Mouse (Mus musculus): ENCODE results near the gene Nkrf. TPM values are rescaled to one million over a fixed set of nuclear protein-coding genes. Genes with fewer than 3 reads are reported as not detected.

The Nkrf gene
- 5.9 TPM for polyA plus RNA-seq (2014; fragmentation: Illumina TruSeq; extraction: RNeasy Lipid Tissue Mini Kit (QIAGEN cat#74804); ENCODE audit: low read depth, low replicate concordance)

GRCm38 (mm10) chrX:36902321-36903114 is at the start of gene Nkrf:
Gene Nkrf (minus strand): TSS chrX:36902899.

GRCm38 (mm10) chrX:36873765-36874164 is 28.9 kb downstream of the Nkrf start, which contains the start of the genes Ube2a and C330007P06Rik:
Gene Ube2a (plus strand): TSS chrX:36873900.
Gene C330007P06Rik (minus strand): TSS chrX:36874111.

Other genes with a start within 250 kb of the Nkrf start
- gene Slc25a43, start 159.2 kb downstream of the Nkrf start, polyA plus RNA-seq (2014; fragmentation: Illumina TruSeq; extraction: RNeasy Lipid Tissue Mini Kit (QIAGEN cat#74804); ENCODE audit: low read depth, low replicate concordance) = 1.6 TPM
- 58.6 TPM for gene Slc25a5, start 107.2 kb downstream of the Nkrf start, polyA plus RNA-seq (2014; fragmentation: Illumina TruSeq; extraction: RNeasy Lipid Tissue Mini Kit (QIAGEN cat#74804); ENCODE audit: low read depth, low replicate concordance)
- 60.8 TPM for gene Ube2a, start 29.0 kb downstream of the Nkrf start, polyA plus RNA-seq (2014; fragmentation: Illumina TruSeq; extraction: RNeasy Lipid Tissue Mini Kit (QIAGEN cat#74804); ENCODE audit: low read depth, low replicate concordance)
- gene C330007P06Rik, start 28.8 kb downstream of the Nkrf start, polyA plus RNA-seq (2014; fragmentation: Illumina TruSeq; extraction: RNeasy Lipid Tissue Mini Kit (QIAGEN cat#74804); ENCODE audit: low read depth, low replicate concordance) = 11.8 TPM
- 33.8 TPM for gene Sept6, start 88.9 kb upstream of the Nkrf start, polyA plus RNA-seq (2014; fragmentation: Illumina TruSeq; extraction: RNeasy Lipid Tissue Mini Kit (QIAGEN cat#74804); ENCODE audit: low read depth, low replicate concordance)
- 1.3 TPM for gene Sowahd, start 145.9 kb upstream of the Nkrf start, polyA plus RNA-seq (2014; fragmentation: Illumina TruSeq; extraction: RNeasy Lipid Tissue Mini Kit (QIAGEN cat#74804); ENCODE audit: low read depth, low replicate concordance)
- gene Rpl39, start 182.5 kb upstream of the Nkrf start, polyA plus RNA-seq (2014; fragmentation: Illumina TruSeq; extraction: RNeasy Lipid Tissue Mini Kit (QIAGEN cat#74804); ENCODE audit: low read depth, low replicate concordance) = 57.6 TPM
- 46.5 TPM for gene Upf3b, start 207.4 kb upstream of the Nkrf start, polyA plus RNA-seq (2014; fragmentation: Illumina TruSeq; extraction: RNeasy Lipid Tissue Mini Kit (QIAGEN cat#74804); ENCODE audit: low read depth, low replicate concordance)
- gene Nkap, start 223.9 kb upstream of the Nkrf start, polyA plus RNA-seq (2014; fragmentation: Illumina TruSeq; extraction: RNeasy Lipid Tissue Mini Kit (QIAGEN cat#74804); ENCODE audit: low read depth, low replicate concordance) = 3.8 TPM

All from testis, adult 10 weeks (tissue).